Mouse (Mus musculus) liver, postnatal 0 days (tissue): Measurements from ENCODE around the gene Fmnl3. TPM values are rescaled to one million over a fixed set of nuclear protein-coding genes. Genes with fewer than 3 reads are reported as not detected.

Experiments
- ATAC-seq: fragments of 200-750 bp; cut with Nextera tagmentation; 2 replicates; pipeline ENCODE4 v1.8.0; 2017; ENCODE audit warnings: mild to moderate bottlenecking, moderate library complexity
- DNase-seq: peaks from one replicate; pipeline ENCODE4 v3.0.0-alpha.2; 2016
- H3K27ac ChIP-seq: fragments of 300-500 bp; sonication (generic); 2 replicates; pipeline ENCODE4 v1.5.1; 2014; ENCODE audit warnings: antibody characterized with exemption, moderate library complexity, mild to moderate bottlenecking, low read depth
- H3K27me3 ChIP-seq: fragments of 300-500 bp; sonication (generic); 2 replicates; pipeline ENCODE4 v1.6.1; 2014; ENCODE audit warnings: low read length, control low read depth, mixed read lengths; ENCODE audit not compliant: insufficient read depth
- H3K36me3 ChIP-seq: fragments of 300-500 bp; sonication (generic); replicated peaks from 2 replicates; pipeline ENCODE4 v1.6.1; 2014; ENCODE audit warnings: mild to moderate bottlenecking, control low read depth, low read length, moderate library complexity, mixed read lengths; ENCODE audit not compliant: insufficient read depth
- H3K4me1 ChIP-seq: fragments of 300-500 bp; sonication (generic); 2 replicates; pipeline ENCODE4 v1.6.1; 2014; ENCODE audit warnings: antibody characterized with exemption, mild to moderate bottlenecking, control low read depth; ENCODE audit not compliant: insufficient read depth
- H3K4me2 ChIP-seq: fragments of 300-500 bp; sonication (generic); 2 replicates; pipeline ENCODE4 v1.6.1; 2014; ENCODE audit warnings: low read depth, mild to moderate bottlenecking, low read length, moderate library complexity, mixed read lengths
- H3K4me3 ChIP-seq: fragments of 300-500 bp; sonication (generic); 2 replicates; pipeline ENCODE4 v1.5.1; 2014; ENCODE audit warnings: low read depth, low read length
- H3K9ac ChIP-seq: fragments of 300-500 bp; sonication (generic); replicated peaks from 2 replicates; pipeline ENCODE4 v1.6.1; 2014; ENCODE audit warnings: mild to moderate bottlenecking, moderate library complexity
- H3K9me3 ChIP-seq: fragments of 300-500 bp; sonication (generic); 2 replicates; pipeline ENCODE4 v1.6.1; 2016; ENCODE audit warnings: mild to moderate bottlenecking, control low read depth, low read length, mixed read lengths
- CTCF ChIP-seq: sonication (generic); IDR thresholded peaks from 2 replicates; pipeline ENCODE4 v1.5.1; 2016; ENCODE audit warnings: antibody characterized with exemption, low read depth
- EP300 ChIP-seq: IDR thresholded peaks from 2 replicates; pipeline ENCODE4 v1.6.1; 2016; ENCODE audit warnings: antibody characterized with exemption, low read depth, mild to moderate bottlenecking
- WGBS: fragments of 180-500 bp; shearing (Covaris S2); extraction: QIAGEN DNeasy Blood & Tissue Kit; methylation state at CpG from one replicate; pipeline ENCODE4 v1.1.7; 2014; ENCODE audit not compliant: insufficient replicate concordance; 5-methylcytosine and 5-hydroxymethylcytosine counted together
- polyA plus RNA-seq: library from polyadenylated mRNA; unstranded; fragments of >200 nt; fragmentation: Nextera tagmentation; extraction: Ambion mirVana; gene quantifications from 2 replicates; pipeline ENCODE4 v1.2.1, GENCODE M21; 2015

Fmnl3 gene
- polyA plus RNA-seq, 1 experiment from 2014 or later: 2.4 TPM

GRCm38 (mm10) chr15:99333676-99334065 lies 36.6 kb downstream of the Fmnl3 start:
- Histone ChIP-seq H3K9me3 (no peaks in the 10 kb centered on the region), H3K9ac (peak overlapping the region; percentile 35), H3K4me2 (peak overlapping the region; percentile 52; the same call in 1 of the 2 replicates), H3K36me3 (no peaks in the 10 kb centered on the region), H3K27ac (peak overlapping the region; percentile 87), H3K4me1 (peaks cover 59% of the 10 kb centered on the region), H3K27me3 (no peaks in the 10 kb centered on the region), H3K4me3 (no peak overlapping the region)
- TF ChIP-seq EP300: no peak
- WGBS: 60% methylated on average over 3 of the region's 3 CpGs
- no peak for DNase-seq
- 0 out of 2 replicates have a peak, but pooled peaks have one; percentile 6 for ATAC-seq

GRCm38 (mm10) chr15:99332921-99333675 lies 37.2 kb downstream of the Fmnl3 start:
- Histone ChIP-seq H3K4me1 (peaks cover 59% of the 10 kb centered on the region), H3K27ac (peak overlapping the region; percentile 87), H3K9me3 (no peaks in the 10 kb centered on the region), H3K27me3 (no peaks in the 10 kb centered on the region), H3K4me2 (peak overlapping the region; percentile 52), H3K36me3 (peaks cover under 1% of the 10 kb centered on the region), H3K9ac (peak overlapping the region; percentile 35), H3K4me3 (no peak overlapping the region)
- ATAC-seq (peak; percentile 82), DNase-seq (peak; percentile 72)
- 12% methylated on average over 9 of the region's 9 CpGs for WGBS
- peak; percentile 77 for TF ChIP-seq EP300
- TF ChIP-seq CTCF: peak; percentile 19

GRCm38 (mm10) chr15:99332111-99332510 lies 38.2 kb downstream of the Fmnl3 start:
- H3K27me3 ChIP-seq: no peaks in the 10 kb centered on the region
- TF ChIP-seq CTCF (no peak), EP300 (no peak)
- no peak overlapping the region for H3K4me3 ChIP-seq
- peak overlapping the region; percentile 21; the same call in 1 of the 2 replicates for H3K9ac ChIP-seq
- ATAC-seq: no peak
- peaks cover 6% of the 10 kb centered on the region for H3K36me3 ChIP-seq
- no peaks in the 10 kb centered on the region for H3K9me3 ChIP-seq
- peaks cover 59% of the 10 kb centered on the region for H3K4me1 ChIP-seq
- H3K27ac ChIP-seq: peak overlapping the region; percentile 87
- H3K4me2 ChIP-seq: 0 out of 2 replicates have a peak overlapping the region, but pooled peaks have one; percentile 52
- DNase-seq: no peak

DNA sequence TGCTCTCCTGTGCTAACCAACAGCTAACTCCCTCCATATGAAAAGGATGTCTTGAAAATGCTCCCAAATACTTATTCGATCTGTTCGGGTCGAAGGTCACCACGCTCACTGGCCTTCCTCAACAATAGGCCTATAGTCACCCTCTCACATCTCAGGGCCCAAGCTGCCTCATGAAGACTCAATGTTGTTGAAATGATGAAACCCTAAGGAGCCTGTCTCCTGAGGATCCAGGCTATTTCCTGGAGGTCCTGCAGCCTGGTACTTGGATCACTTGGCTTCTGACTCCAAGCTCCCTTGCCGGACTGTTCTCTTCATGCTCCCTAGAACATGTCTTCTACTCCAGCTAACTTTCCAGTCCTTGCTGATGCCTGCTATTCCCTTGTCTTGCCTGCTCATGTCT lies 38.9 kb downstream of the Fmnl3 start:
- Histone ChIP-seq H3K36me3 (peaks cover 6% of the 10 kb centered on the region), H3K9ac (no peak overlapping the region), H3K9me3 (no peaks in the 10 kb centered on the region), H3K4me1 (peaks cover 59% of the 10 kb centered on the region), H3K27ac (no peak overlapping the region), H3K27me3 (no peaks in the 10 kb centered on the region), H3K4me2 (no peak overlapping the region), H3K4me3 (no peak overlapping the region)
- WGBS: 76% methylated on average over 5 of the region's 5 CpGs
- DNase-seq: no peak
- ATAC-seq: no peak
- no peak for TF ChIP-seq EP300
- no peak for TF ChIP-seq CTCF

GRCm38 (mm10) chr15:99330324-99330723 lies 40.0 kb downstream of the Fmnl3 start:
- Histone ChIP-seq H3K36me3 (peaks cover 6% of the 10 kb centered on the region), H3K27ac (no peak overlapping the region), H3K27me3 (no peaks in the 10 kb centered on the region), H3K4me1 (peaks cover 55% of the 10 kb centered on the region), H3K9me3 (no peaks in the 10 kb centered on the region), H3K9ac (no peak overlapping the region), H3K4me2 (no peak overlapping the region), H3K4me3 (no peak overlapping the region)
- no peak for TF ChIP-seq EP300
- no peak for TF ChIP-seq CTCF
- WGBS: 46% methylated on average over 2 of the region's 2 CpGs
- ATAC-seq (no peak), DNase-seq (no peak)

- no peak for TF ChIP-seq CTCF
- TF ChIP-seq EP300: no peak
- WGBS: 90% methylated on average over 5 of the region's 5 CpGs
- H3K4me2 ChIP-seq: no peak overlapping the region
- H3K27me3 ChIP-seq: no peaks in the 10 kb centered on the region
- H3K4me3 ChIP-seq: no peak overlapping the region
- H3K27ac ChIP-seq: no peak overlapping the region
- H3K9me3 ChIP-seq: no peaks in the 10 kb centered on the region
- ATAC-seq (no peak), DNase-seq (no peak)
- H3K36me3 ChIP-seq: peaks cover 12% of the 10 kb centered on the region
- no peak overlapping the region for H3K9ac ChIP-seq
- peaks cover 34% of the 10 kb centered on the region for H3K4me1 ChIP-seq
Observed at GRCm38 (mm10) chr15:99328011-99328410, 42.3 kb downstream of the Fmnl3 start.
